Mouse (Mus musculus) intestine, embryonic 16.5 days (tissue): ENCODE measurements around the gene Zfp568. TPM values are rescaled to one million over a fixed set of nuclear protein-coding genes. Genes with fewer than 3 reads are reported as not detected.

Source experiments
- ATAC-seq: fragments of 200-750 bp; cut with Nextera tagmentation; 2 replicates; pipeline ENCODE4 v1.8.0; 2017; ENCODE audit warnings: moderate TSS enrichment, moderate library complexity
- H3K27ac ChIP-seq: fragments of 300-500 bp; sonication (generic); 2 replicates; pipeline ENCODE4 v1.5.1; 2014; ENCODE audit warnings: mild to moderate bottlenecking, low read length
- H3K27me3 ChIP-seq: fragments of 300-500 bp; sonication (generic); replicated peaks from 2 replicates; pipeline ENCODE4 v1.6.1; 2014; ENCODE audit warnings: low read length, control low read depth, mixed read lengths; ENCODE audit not compliant: control insufficient read depth, insufficient read depth
- H3K36me3 ChIP-seq: fragments of 300-500 bp; sonication (generic); 2 replicates; pipeline ENCODE4 v1.6.1; 2014; ENCODE audit warnings: low read length, control low read depth; ENCODE audit not compliant: control insufficient read depth, insufficient read depth
- H3K4me1 ChIP-seq: fragments of 300-500 bp; sonication (generic); 2 replicates; pipeline ENCODE4 v1.6.1; 2014; ENCODE audit warnings: low read length, control low read depth, mixed read lengths; ENCODE audit not compliant: control insufficient read depth, insufficient read depth
- H3K4me2 ChIP-seq: fragments of 300-500 bp; sonication (generic); 2 replicates; pipeline ENCODE4 v1.6.1; 2014; ENCODE audit warnings: low read depth, low read length, control low read depth
- H3K4me3 ChIP-seq: fragments of 300-500 bp; sonication (generic); 2 replicates; pipeline ENCODE4 v1.5.1; 2014; ENCODE audit warnings: mild to moderate bottlenecking, low read length
- H3K9ac ChIP-seq: fragments of 300-500 bp; sonication (generic); 2 replicates; pipeline ENCODE4 v1.6.1; 2014; ENCODE audit warnings: low read depth, low read length
- H3K9me3 ChIP-seq: fragments of 300-500 bp; sonication (generic); 2 replicates; pipeline ENCODE4 v1.6.1; 2016; ENCODE audit warnings: low read length, control low read depth; ENCODE audit not compliant: control insufficient read depth
- WGBS: fragments of 180-500 bp; shearing (Covaris S2); extraction: QIAGEN DNeasy Blood & Tissue Kit; methylation state at CpG from one replicate; pipeline ENCODE4 v1.1.7; 2014; 5-methylcytosine and 5-hydroxymethylcytosine counted together
- polyA plus RNA-seq: library from polyadenylated mRNA; unstranded; fragments of >200 nt; fragmentation: Nextera tagmentation; extraction: Ambion mirVana; gene quantifications from 2 replicates; pipeline ENCODE4 v1.2.1, GENCODE M21; 2015

Zfp568 gene
- polyA plus RNA-seq, 1 experiment from 2014 or later = 9.1 TPM

DNA sequence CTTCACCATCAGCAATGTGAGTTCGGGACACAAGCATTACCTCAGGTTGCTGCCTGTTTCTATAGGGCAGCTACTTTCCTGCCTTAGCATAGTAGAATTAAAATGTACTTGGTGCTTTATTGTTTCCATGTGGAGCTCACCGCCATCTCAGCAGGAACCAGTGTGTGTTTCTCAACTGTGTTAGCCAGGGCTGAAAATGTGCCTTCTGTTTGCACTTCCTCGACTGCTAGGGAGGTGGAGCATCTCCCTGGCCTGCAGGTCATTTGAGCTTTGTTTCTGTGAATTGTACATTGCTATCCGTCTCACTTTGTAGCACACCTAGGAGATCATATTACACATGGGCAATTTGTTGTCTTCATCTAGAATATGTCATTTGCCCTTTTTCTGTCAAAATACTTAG is 43.6 kb downstream of the Zfp568 start:
- Histone ChIP-seq H3K27me3 (no peaks in the 10 kb centered on the region), H3K27ac (no peak overlapping the region), H3K4me3 (no peak overlapping the region), H3K4me1 (no peaks in the 10 kb centered on the region), H3K36me3 (peaks cover 10% of the 10 kb centered on the region; the same call in 1 of the 2 replicates), H3K9ac (no peak overlapping the region), H3K4me2 (no peak overlapping the region), H3K9me3 (no peaks in the 10 kb centered on the region)
- 68% methylated on average over 4 of the region's 4 CpGs for whole genome bisulfite sequencing
- no peak for ATAC-seq

DNA sequence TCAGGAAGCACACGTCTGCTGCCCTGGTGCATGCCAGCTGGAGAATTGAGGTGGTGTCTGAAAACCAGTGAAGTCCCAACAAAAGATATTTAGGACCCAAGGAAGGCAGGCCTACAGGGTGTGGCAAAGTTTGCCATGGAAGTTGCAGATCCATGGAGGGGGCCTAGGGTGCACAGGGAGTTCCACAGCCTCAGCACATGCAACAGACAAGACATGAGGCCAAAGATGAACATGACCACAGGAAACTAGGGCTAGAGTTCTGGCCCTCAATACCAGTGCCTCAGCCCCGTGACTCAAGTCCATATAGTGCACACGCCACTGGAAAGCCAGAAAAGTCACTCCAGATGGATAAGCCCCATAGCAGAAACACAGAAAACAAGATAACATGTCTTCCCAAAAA is 44.8 kb downstream of the Zfp568 start:
- no peak overlapping the region for H3K4me3 ChIP-seq
- ATAC-seq = no peak

GRCm38 (mm10) chr7:30030677-30031076 is 46.9 kb downstream of the Zfp568 start:
- no peaks in the 10 kb centered on the region for H3K9me3 ChIP-seq
- no peaks in the 10 kb centered on the region for H3K4me1 ChIP-seq
- H3K4me3 ChIP-seq = no peak overlapping the region
- no peak overlapping the region for H3K4me2 ChIP-seq
- no peaks in the 10 kb centered on the region for H3K27me3 ChIP-seq
- H3K27ac ChIP-seq = no peak overlapping the region
- no peak overlapping the region for H3K9ac ChIP-seq
- no peak for ATAC-seq
- H3K36me3 ChIP-seq = no peaks in the 10 kb centered on the region
- WGBS = 23% methylated on average over 6 of the region's 6 CpGs

More for the DNA sequence above, 44.8 kb downstream of the Zfp568 start:
- no peaks in the 10 kb centered on the region for H3K27me3 ChIP-seq
- no peak overlapping the region for H3K27ac ChIP-seq
- no peak overlapping the region for H3K9ac ChIP-seq
- H3K9me3 ChIP-seq = no peaks in the 10 kb centered on the region
- H3K36me3 ChIP-seq = peaks cover 4% of the 10 kb centered on the region; the same call in 1 of the 2 replicates
- WGBS = 93% methylated on average over 3 of the region's 3 CpGs
- no peaks in the 10 kb centered on the region for H3K4me1 ChIP-seq
- no peak overlapping the region for H3K4me2 ChIP-seq

DNA sequence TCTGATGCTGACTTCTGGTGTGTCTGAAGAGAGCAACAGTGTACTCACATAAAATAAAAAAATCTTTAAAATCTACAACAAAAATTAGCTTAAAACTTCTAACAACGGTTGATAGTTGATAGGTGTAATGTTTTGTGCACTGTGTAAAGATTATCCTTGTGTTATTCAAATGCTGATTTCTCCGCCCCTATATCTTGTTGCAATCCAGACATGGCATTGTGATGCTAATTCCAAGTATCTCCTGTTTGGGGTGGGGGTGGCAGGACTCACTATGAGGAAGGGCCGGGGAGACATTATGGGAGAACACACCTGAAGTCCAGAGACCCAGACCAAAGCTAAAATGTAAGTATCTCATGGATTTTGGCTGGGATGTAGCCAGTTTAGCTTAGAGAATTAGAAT is 47.6 kb downstream of the Zfp568 start:
- no peak overlapping the region for H3K4me3 ChIP-seq
- ATAC-seq = no peak
- H3K36me3 ChIP-seq = no peaks in the 10 kb centered on the region
- 87% methylated on average over 3 of the region's 3 CpGs for WGBS
- H3K4me2 ChIP-seq = no peak overlapping the region
- H3K4me1 ChIP-seq = no peaks in the 10 kb centered on the region
- no peaks in the 10 kb centered on the region for H3K27me3 ChIP-seq
- H3K9me3 ChIP-seq = no peaks in the 10 kb centered on the region
- H3K9ac ChIP-seq = no peak overlapping the region
- H3K27ac ChIP-seq = no peak overlapping the region

DNA sequence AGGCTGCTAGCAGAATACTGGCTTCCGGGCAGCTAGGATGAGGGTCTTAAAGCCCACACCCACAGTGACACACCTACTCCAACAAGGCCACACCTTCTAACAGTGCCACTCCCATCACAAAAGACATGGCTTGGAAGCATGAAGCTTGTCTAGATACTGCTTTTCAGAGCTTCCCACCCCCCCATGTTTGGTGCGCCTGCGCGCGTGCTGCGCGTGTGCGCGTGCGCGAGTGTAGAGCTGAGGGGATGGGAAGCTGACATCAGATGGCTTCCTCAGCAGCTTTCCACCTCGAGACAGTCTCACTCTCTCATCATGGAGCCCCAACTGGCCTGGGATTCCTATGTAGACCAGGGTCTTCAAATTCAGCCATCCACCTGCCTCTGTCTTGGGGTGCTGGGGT is 50.6 kb downstream of the Zfp568 start:
- 94% methylated on average over 12 of the region's 12 CpGs for WGBS
- Histone ChIP-seq H3K9ac (no peak overlapping the region), H3K4me3 (no peak overlapping the region), H3K4me2 (no peak overlapping the region), H3K9me3 (no peaks in the 10 kb centered on the region), H3K27ac (no peak overlapping the region), H3K27me3 (no peaks in the 10 kb centered on the region), H3K4me1 (no peaks in the 10 kb centered on the region), H3K36me3 (no peaks in the 10 kb centered on the region)
- no peak for ATAC-seq

GRCm38 (mm10) chr7:30044354-30044753 is 60.6 kb downstream of the Zfp568 start:
- Histone ChIP-seq H3K4me3 (no peak overlapping the region), H3K9ac (no peak overlapping the region), H3K27me3 (no peaks in the 10 kb centered on the region), H3K9me3 (no peaks in the 10 kb centered on the region), H3K4me1 (no peaks in the 10 kb centered on the region), H3K36me3 (no peaks in the 10 kb centered on the region), H3K4me2 (no peak overlapping the region), H3K27ac (no peak overlapping the region)
- WGBS = 59% methylated on average over 9 of the region's 9 CpGs
- no peak for ATAC-seq

DNA sequence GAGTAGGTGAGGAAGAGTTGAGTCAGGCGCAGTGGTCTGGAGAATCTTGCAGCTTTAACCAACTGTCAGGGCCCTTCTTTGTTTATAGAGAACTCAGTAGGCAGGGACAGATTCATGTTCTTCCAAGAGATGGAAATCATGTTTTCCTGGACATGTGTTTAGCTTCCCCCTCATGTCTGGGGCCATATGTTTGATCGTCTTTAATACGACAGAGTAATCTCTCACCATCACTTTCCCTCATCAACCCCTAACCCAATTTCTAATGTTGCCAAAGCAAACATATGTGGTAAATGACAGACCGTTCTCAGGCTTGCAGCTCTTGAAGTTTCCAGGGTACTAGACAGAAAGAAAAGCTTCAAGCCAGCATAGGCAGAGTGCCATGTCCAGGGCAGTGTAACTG is 64.4 kb downstream of the Zfp568 start:
- Histone ChIP-seq H3K27ac (no peak overlapping the region), H3K4me1 (peaks cover 3% of the 10 kb centered on the region; the same call in 1 of the 2 replicates), H3K4me2 (no peak overlapping the region), H3K9ac (no peak overlapping the region), H3K9me3 (no peaks in the 10 kb centered on the region), H3K36me3 (no peaks in the 10 kb centered on the region), H3K27me3 (no peaks in the 10 kb centered on the region), H3K4me3 (no peak overlapping the region)
- ATAC-seq = no peak
- WGBS = 84% methylated on average over 4 of the region's 4 CpGs

DNA sequence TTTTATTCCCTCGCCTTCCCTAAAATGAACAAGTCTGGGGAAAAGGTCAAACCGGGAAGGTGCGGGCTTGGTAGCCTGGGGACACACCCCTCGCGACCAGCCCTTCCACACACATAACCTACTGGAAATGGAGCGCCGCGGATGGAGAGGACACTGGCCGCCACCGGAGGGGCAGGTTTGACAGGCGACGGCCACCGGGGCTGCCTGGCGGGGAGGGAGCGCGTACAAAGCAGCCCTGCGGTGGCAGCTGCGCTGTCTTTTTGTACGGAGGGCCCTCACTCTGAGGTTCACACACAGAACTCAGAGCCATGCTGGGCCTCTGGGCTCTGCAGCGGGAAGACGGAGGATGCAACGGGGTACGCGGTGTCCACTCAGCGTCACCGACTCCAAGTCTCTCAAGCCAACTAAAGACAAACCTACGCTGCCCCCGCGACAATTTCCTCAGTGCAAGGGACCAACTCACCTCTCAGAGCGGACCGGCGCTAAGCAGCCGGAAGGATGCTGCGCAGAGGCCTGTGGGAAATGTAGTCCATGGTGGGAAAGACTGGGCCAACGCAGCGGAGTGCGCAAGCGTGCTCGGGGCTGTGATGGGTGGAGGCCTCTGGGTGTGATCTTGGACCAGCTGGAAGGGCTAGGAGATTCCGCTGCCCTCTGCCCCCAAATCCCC is 67.3 kb downstream of the Zfp568 start, which contains the start of gene Zfp14:
TSS of gene Zfp14 (minus strand) at position 499 of the 667 bp plus-strand sequence.
- Histone ChIP-seq H3K9me3 (no peaks in the 10 kb centered on the region), H3K9ac (peak within 1 kb of the TSS; percentile 81), H3K27me3 (no peaks in the 10 kb centered on the region), H3K27ac (peak within 1 kb of the TSS; percentile 67; the same call in 1 of the 2 replicates), H3K4me2 (peak within 1 kb of the TSS; percentile 90), H3K4me1 (peaks cover 3% of the 10 kb centered on the region; the same call in 1 of the 2 replicates), H3K4me3 (peak within 1 kb of the TSS; percentile 80), H3K36me3 (no peaks in the 10 kb centered on the region)
- peak; percentile 99 for ATAC-seq
- under 1% methylated on average over 40 of the region's 40 CpGs for WGBS

GRCm38 (mm10) chr7:30053591-30053990 is 69.8 kb downstream of the Zfp568 start:
- 5% methylated on average over 3 of the region's 3 CpGs for WGBS
- no peak for ATAC-seq
- H3K4me3 ChIP-seq = no peak overlapping the region
- H3K9me3 ChIP-seq = no peaks in the 10 kb centered on the region
- peaks cover 4% of the 10 kb centered on the region for H3K36me3 ChIP-seq
- no peak overlapping the region for H3K4me2 ChIP-seq
- H3K27ac ChIP-seq = no peak overlapping the region
- peaks cover 3% of the 10 kb centered on the region; the same call in 1 of the 2 replicates for H3K4me1 ChIP-seq
- no peaks in the 10 kb centered on the region for H3K27me3 ChIP-seq
- no peak overlapping the region for H3K9ac ChIP-seq

DNA sequence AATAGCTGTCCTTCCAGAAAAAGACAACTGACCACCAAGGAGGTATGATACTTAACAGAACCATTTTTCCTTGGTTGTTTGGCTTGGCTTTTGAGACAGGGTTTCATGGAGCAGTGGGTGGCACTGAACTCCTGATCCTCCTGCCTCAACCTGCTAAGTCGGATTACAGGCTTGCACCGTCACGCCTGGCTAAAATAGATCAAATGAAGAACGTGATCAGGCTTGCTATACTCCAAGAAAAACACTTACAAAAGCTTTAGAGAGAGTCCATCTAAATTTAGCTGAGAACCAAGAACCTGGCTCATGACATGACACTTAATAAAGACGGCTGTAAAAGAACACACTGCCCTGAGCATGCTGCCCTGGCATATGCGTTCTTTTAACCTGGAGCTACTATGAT is 76.6 kb downstream of the Zfp568 start:
- Histone ChIP-seq H3K4me1 (no peaks in the 10 kb centered on the region), H3K27ac (no peak overlapping the region), H3K27me3 (no peaks in the 10 kb centered on the region), H3K4me3 (no peak overlapping the region), H3K9ac (no peak overlapping the region), H3K4me2 (no peak overlapping the region), H3K9me3 (no peaks in the 10 kb centered on the region), H3K36me3 (peaks cover 4% of the 10 kb centered on the region)
- WGBS = 87% methylated on average over 6 of the region's 6 CpGs
- ATAC-seq = no peak
